Mouse (Mus musculus) heart, postnatal 36 days (tissue): ENCODE data around the gene Troap. TPM values are rescaled to one million over a fixed set of nuclear protein-coding genes. Genes with fewer than 3 reads are reported as not detected.

Source experiments
- DNase-seq, 2 experiments: peaks; one replicate each; pipeline ENCODE4 v3.0.0; 2021 to 2022
- intact Hi-C: fragments of 180-260 bp; cut with DNase I; formaldehyde crosslinking; loops from one replicate; pipeline ENCODE4 v1.15.1; 2025
- total RNA-seq, 2 experiments: library from RNA; stranded (reverse); gene quantifications; 2 replicates each; pipeline ENCODE4 v1.2.3; 2021

Gene Troap
- total RNA-seq: under 1 TPM; 0.33 to 0.49 TPM

- intact Hi-C loops: no loop called here
- no peak for DNase-seq
Observed at GRCm38 (mm10) chr15:99074019-99074599, at the start of gene Troap. Gene Troap (plus strand): TSS chr15:99074575.

- DNase-seq: peak; percentile 82 to 88
- intact Hi-C loops: no loop called here
Observed at GRCm38 (mm10) chr15:99024668-99025314, 49.6 kb upstream of the Troap start.

- no peak for DNase-seq
- intact Hi-C loops: no loop called here
Observed at GRCm38 (mm10) chr15:99025414-99025813, 49.0 kb upstream of the Troap start.

DNA sequence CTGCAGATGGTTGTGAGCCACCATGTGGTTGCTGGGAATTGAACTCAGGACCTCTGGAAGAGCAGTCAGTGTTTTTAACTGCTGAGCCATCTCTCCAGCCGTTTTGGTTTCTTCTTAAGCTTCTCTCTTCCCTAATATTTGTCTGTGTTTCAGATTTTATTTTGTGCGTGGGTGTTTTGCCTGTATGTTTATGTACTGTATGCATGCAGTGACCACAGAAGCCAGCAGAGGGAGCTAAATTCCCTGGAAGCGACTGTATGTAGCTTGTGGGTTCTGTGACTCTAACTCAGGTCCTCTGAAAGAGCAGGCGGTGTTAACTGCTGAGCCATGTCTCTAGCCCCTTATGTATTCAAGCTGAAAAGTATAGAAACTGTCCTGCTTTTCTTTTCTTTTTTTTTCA lies 48.1 kb upstream of the Troap start:
- intact Hi-C loops: no loop called here

GRCm38 (mm10) chr15:99027116-99027515 lies 47.3 kb upstream of the Troap start:
- intact Hi-C loops: no loop called here
- DNase-seq: no peak

More for the DNA sequence above, 48.1 kb upstream of the Troap start:
- DNase-seq: peak in 1 of 2 experiments; percentile 40

- intact Hi-C loops: no loop called here
- DNase-seq: no peak
Observed at GRCm38 (mm10) chr15:99028874-99029458, 45.4 kb upstream of the Troap start.

DNA sequence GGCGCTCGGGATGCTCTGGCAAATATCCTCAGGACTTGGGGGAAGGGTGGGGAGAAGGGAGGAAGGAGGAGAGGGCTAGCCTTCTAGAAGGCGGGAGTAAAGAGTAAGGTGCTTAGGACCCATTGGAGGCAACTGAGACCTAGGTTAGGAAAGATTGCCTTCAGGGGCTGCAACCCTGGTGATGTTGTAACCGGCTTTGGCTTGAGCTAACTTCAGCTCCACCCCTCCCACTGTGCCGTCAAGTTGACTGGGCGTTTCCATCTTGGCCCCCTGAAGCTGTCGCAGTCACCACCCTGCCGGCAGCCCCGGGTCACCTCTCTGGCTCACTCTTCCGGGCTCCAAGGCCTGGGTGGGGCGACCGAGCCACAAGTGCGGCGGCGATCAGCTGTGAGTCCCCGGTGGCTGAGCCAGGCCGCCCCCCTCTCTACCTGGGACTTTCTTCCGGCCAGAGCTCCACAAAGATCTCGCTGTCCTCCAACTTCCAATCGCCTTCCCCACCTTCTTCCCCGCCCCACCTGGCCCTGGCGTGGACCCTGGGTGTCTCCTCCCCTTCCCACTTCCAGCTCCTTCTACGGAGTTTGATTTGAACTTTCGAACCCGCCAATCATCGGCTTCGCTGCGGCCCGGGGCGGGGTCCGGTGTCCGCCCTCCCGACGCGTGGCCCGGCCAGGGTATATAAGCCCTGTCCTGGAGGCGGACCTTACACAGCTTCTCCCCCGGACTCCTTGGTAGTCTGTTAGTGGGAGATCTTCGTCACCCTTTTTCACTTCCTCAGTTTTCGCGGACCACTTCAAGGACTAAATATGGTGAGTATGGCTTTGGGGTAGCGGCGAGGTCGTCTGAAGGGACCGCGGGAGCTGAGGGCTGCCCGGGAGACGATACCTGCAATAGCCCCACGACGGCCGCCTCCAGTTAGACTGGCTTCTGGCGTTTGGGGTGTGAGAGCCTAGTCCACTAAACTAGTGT lies 44.5 kb upstream of the Troap start, which contains the start of gene Tuba1c:
Tuba1c (plus strand) TSS at position 273 of the 966 bp plus-strand sequence.
- DNase-seq: peak; percentile 90 to 92
- intact Hi-C loops: no loop called here

GRCm38 (mm10) chr15:99030585-99031387 lies 43.6 kb upstream of the Troap start:
- DNase-seq: peak in 1 of 2 experiments; percentile 33
- intact Hi-C loops: no loop called here

- DNase-seq: no peak
- intact Hi-C loops: no loop called here
Observed at GRCm38 (mm10) chr15:99031388-99031675, 43.0 kb upstream of the Troap start.

DNA sequence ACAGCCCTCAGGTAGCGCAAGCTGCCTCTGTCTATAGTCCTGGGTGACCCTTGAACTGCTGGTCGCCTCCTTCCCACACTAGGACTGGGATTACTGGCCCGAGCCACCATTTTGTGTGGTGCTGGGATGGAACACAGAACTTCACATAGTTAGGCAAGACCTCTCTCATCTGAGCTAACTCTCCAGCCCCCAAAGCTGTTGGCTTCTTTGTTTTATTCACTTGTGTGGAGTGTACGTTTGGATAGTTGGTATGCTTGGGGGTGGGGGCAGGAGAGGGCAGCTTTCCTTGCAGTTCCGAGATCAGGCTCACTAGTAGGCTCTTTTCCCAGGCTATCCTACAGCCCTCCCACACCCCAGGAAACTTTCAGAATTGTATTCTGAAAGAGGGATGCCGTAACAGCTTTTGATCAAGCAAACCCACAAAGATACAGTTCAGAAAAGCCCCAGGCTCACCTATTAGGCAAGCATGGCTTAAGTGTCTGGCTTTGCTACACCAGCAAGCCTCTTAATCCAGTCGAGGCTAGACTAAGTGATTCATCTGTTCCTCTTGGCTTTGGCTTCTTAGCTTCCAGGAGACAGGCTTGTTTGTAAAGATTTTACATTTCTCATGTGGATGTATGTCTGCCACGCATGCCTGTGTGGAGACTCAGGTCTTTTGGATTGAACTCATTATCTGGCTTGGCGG lies 42.2 kb upstream of the Troap start:
- no peak for DNase-seq
- intact Hi-C loops: no loop called here

DNA sequence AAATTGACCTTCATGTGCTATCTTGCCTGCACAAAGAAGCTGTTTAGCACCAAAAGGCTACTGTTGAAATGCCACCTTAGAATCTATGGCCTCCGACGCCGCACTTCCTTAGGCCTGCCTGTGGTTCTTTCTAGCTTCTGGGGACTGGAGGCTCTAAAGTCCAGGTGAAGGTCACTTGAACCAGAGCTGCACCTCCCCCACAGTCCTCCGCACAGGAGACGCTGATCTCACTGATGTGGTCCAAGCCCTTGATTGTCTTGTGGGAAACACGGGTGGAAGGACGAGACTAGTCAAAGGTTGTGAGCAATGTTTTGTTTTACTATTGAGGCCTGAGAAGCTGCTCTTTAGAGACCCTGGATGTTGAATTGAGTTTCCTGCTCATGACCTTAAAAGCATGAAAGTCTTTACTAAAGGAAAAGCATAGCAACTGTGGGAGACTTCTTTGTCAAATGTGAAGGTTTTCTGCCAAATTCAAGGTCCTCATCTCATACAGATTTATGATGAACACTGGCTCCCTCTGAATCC lies 41.6 kb upstream of the Troap start:
- intact Hi-C loops: no loop called here
- no peak for DNase-seq

- peak in 1 of 2 experiments; percentile 17 for DNase-seq
- intact Hi-C loops: no loop called here
Observed at GRCm38 (mm10) chr15:99033498-99034270, 40.7 kb upstream of the Troap start.

GRCm38 (mm10) chr15:99035431-99035830 lies 38.9 kb upstream of the Troap start:
- no peak for DNase-seq
- intact Hi-C loops: no loop called here

GRCm38 (mm10) chr15:99036249-99036905 lies 38.0 kb upstream of the Troap start:
- intact Hi-C loops: no loop called here
- peak in 1 of 2 experiments; percentile 22 for DNase-seq

DNA sequence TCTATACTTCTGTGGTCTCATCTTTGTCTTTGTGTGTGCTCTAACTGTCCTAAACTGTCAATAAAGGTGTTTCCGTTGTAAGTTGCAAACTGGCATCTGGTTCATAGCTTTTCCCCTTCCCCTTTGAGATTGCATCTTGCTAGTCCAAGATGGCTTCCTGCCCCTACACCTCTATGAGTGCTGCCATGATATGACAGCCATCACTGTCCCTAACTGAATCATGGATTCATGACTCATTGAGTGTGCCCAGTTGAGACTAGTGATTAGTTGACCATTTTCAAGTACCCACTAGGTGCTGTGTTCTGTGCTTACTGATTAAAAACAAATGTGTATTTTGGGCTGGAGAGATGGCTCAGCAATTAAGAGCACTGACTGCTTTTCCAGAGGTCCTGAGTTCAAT lies 36.4 kb upstream of the Troap start:
- no peak for DNase-seq
- intact Hi-C loops: no loop called here

GRCm38 (mm10) chr15:99038797-99039196 lies 35.6 kb upstream of the Troap start:
- DNase-seq: no peak
- intact Hi-C loops: no loop called here

DNA sequence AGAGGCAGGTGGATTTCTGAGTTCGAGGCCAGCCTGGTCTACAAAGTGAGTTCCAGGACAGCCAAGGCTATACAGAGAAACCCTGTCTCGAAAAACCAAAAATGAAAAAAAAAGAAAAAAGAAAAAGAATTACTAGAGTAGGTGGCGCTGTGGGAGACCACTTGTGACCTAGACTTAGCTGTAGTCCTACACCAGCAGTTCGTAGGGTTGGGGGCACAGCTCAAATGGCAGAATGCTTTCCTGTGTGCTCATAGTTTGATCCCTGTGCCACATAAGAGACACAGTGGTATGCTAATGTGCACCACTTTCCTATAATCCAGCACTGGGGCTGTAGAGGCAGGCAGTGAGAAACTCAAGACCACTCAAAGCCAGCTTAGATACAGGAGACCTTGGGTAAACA lies 35.1 kb upstream of the Troap start:
- intact Hi-C loops: no loop called here
- DNase-seq: no peak
